Mouse (Mus musculus) common myeloid progenitor, adult 5-6 weeks (primary cell): Measurements from ENCODE around the gene Mmp15. TPM values are rescaled to one million over a fixed set of nuclear protein-coding genes. Genes with fewer than 3 reads are reported as not detected.

Experiments
- ATAC-seq: replicated peaks from 2 replicates; pipeline ENCODE4 v1.8.0; 2016; ENCODE audit warnings: low read depth, mild to moderate bottlenecking, moderate TSS enrichment, inconsistent platforms; ENCODE audit not compliant: poor library complexity, severe bottlenecking
- total RNA-seq: library from RNA; stranded (forward); fragments of 200-1000, 187-1606 nt; gene quantifications from 2 replicates; pipeline ENCODE4 v1.2.3, GENCODE M21; 2017

The Mmp15 gene
- 0.05 and 0.55 TPM in 2 replicates for total RNA-seq

- peak; percentile 30; the same call in 1 of the 2 replicates for ATAC-seq
Measured at GRCm38 (mm10) chr8:95352151-95352870, at the start of gene Mmp15. Gene Mmp15, plus strand, starts transcription at chr8:95352268.

GRCm38 (mm10) chr8:95302410-95302809, 49.7 kb upstream of the Mmp15 start:
- peak; percentile 92 for ATAC-seq

GRCm38 (mm10) chr8:95305526-95305925, 46.5 kb upstream of the Mmp15 start:
- ATAC-seq = no peak

- no peak for ATAC-seq
Measured at GRCm38 (mm10) chr8:95306431-95306830, 45.6 kb upstream of the Mmp15 start, which contains the start of gene Cngb1. Gene Cngb1, minus strand, starts transcription at chr8:95306585.

- ATAC-seq = no peak
Measured at GRCm38 (mm10) chr8:95310342-95310970, 41.6 kb upstream of the Mmp15 start, which contains the start of gene Tepp. Gene Tepp, plus strand, starts transcription at chr8:95310566.

GRCm38 (mm10) chr8:95312836-95313235, 39.2 kb upstream of the Mmp15 start:
- ATAC-seq = peak; percentile 74

GRCm38 (mm10) chr8:95313857-95314256, 38.2 kb upstream of the Mmp15 start:
- ATAC-seq = no peak

GRCm38 (mm10) chr8:95314707-95315106, 37.4 kb upstream of the Mmp15 start:
- ATAC-seq = no peak

- ATAC-seq = no peak
Measured at GRCm38 (mm10) chr8:95315350-95315749, 36.7 kb upstream of the Mmp15 start.

GRCm38 (mm10) chr8:95320224-95321139, 31.6 kb upstream of the Mmp15 start:
- ATAC-seq = peak; percentile 83

- no peak for ATAC-seq
Measured at GRCm38 (mm10) chr8:95323201-95323600, 28.9 kb upstream of the Mmp15 start.

- ATAC-seq = no peak
Measured at GRCm38 (mm10) chr8:95324646-95325045, 27.4 kb upstream of the Mmp15 start.

- no peak for ATAC-seq
Measured at GRCm38 (mm10) chr8:95326822-95327221, 25.2 kb upstream of the Mmp15 start.

- ATAC-seq = no peak
Measured at GRCm38 (mm10) chr8:95327866-95328465, 24.1 kb upstream of the Mmp15 start.

- no peak for ATAC-seq
Measured at GRCm38 (mm10) chr8:95330367-95330766, 21.7 kb upstream of the Mmp15 start.

GRCm38 (mm10) chr8:95331156-95331719, 20.8 kb upstream of the Mmp15 start:
- ATAC-seq = peak; percentile 12

- peak; percentile 87 for ATAC-seq
Measured at GRCm38 (mm10) chr8:95331720-95332436, 20.2 kb upstream of the Mmp15 start, which contains the start of the genes Zfp319 and Usb1. Gene Zfp319, minus strand, starts transcription at chr8:95331950. Gene Usb1, plus strand, starts transcription at chr8:95332284.

GRCm38 (mm10) chr8:95332437-95333199, 19.4 kb upstream of the Mmp15 start:
- ATAC-seq = no peak
